Mouse (Mus musculus) heart, embryonic 12.5 days (tissue): ENCODE measurements around the gene Smchd1. TPM values are rescaled to one million over a fixed set of nuclear protein-coding genes. Genes with fewer than 3 reads are reported as not detected.
"Not testable (repeated sequence)": the region's sequence is repeated elsewhere in the genome, so short reads cannot be mapped to it uniquely, and the experiment has no call there.

Experiments used
- ATAC-seq: fragments of 200-750 bp; cut with Nextera tagmentation; 2 replicates; pipeline ENCODE4 v1.8.0; 2017; ENCODE audit warnings: moderate TSS enrichment, moderate library complexity; ENCODE audit not compliant: insufficient number of reproducible peaks, low FRiP score
- H3K27ac ChIP-seq: fragments of 300-500 bp; sonication (generic); 2 replicates; pipeline ENCODE4 v1.5.1; 2016; ENCODE audit warnings: mild to moderate bottlenecking, moderate library complexity; ENCODE audit not compliant: poor library complexity, severe bottlenecking
- H3K27me3 ChIP-seq: fragments of 300-500 bp; sonication (generic); replicated peaks from 2 replicates; pipeline ENCODE4 v1.6.1; 2016; ENCODE audit warnings: mild to moderate bottlenecking, moderate library complexity
- H3K36me3 ChIP-seq: fragments of 300-500 bp; sonication (generic); 2 replicates; pipeline ENCODE4 v1.6.1; 2016; ENCODE audit warnings: mild to moderate bottlenecking, moderate library complexity
- H3K4me1 ChIP-seq: fragments of 300-500 bp; sonication (generic); replicated peaks from 2 replicates; pipeline ENCODE4 v1.6.1; 2016; ENCODE audit warnings: mild to moderate bottlenecking
- H3K4me2 ChIP-seq: fragments of 300-500 bp; sonication (generic); 2 replicates; pipeline ENCODE4 v1.6.1; 2016; ENCODE audit warnings: mild to moderate bottlenecking, moderate library complexity
- H3K4me3 ChIP-seq: fragments of 300-500 bp; sonication (generic); 2 replicates; pipeline ENCODE4 v1.5.1; 2016; ENCODE audit warnings: mild to moderate bottlenecking
- H3K9ac ChIP-seq: fragments of 300-500 bp; sonication (generic); 2 replicates; pipeline ENCODE4 v1.6.1; 2016; ENCODE audit warnings: mild to moderate bottlenecking, moderate library complexity
- H3K9me3 ChIP-seq: fragments of 300-500 bp; sonication (generic); replicated peaks from 2 replicates; pipeline ENCODE4 v1.6.1; 2016; ENCODE audit warnings: mild to moderate bottlenecking, moderate library complexity
- WGBS: fragments of 180-500 bp; shearing (Covaris S2); methylation state at CpG from one replicate; pipeline ENCODE4 v1.1.7; 2016; 5-methylcytosine and 5-hydroxymethylcytosine counted together
- polyA plus RNA-seq: library from polyadenylated mRNA; unstranded; fragments of >200 nt; fragmentation: Nextera tagmentation; extraction: Ambion mirVana; gene quantifications from 2 replicates; pipeline ENCODE4 v1.2.1, GENCODE M21; 2016

Smchd1 gene
- polyA plus RNA-seq, 1 experiment from 2014 or later = 46.0 TPM

GRCm38 (mm10) chr17:71483418-71484060 is 8.4 kb upstream of the Smchd1 start:
- Histone ChIP-seq H3K9me3 (no peaks in the 10 kb centered on the region), H3K4me2 (no peak overlapping the region), H3K27me3 (no peaks in the 10 kb centered on the region), H3K36me3 (no peaks in the 10 kb centered on the region), H3K27ac (no peak overlapping the region), H3K4me3 (no peak overlapping the region), H3K4me1 (peaks cover 11% of the 10 kb centered on the region; the same call in 1 of the 2 replicates), H3K9ac (no peak overlapping the region)
- 84% methylated on average over 7 of the region's 7 CpGs for WGBS
- no peak for ATAC-seq

- Histone ChIP-seq H3K9me3 (no peaks in the 10 kb centered on the region), H3K4me2 (no peak overlapping the region), H3K27ac (no peak overlapping the region), H3K4me1 (0 out of 2 replicates have a peak, but pooled peaks cover 7% of the 10 kb centered on the region), H3K36me3 (no peaks in the 10 kb centered on the region), H3K27me3 (no peaks in the 10 kb centered on the region), H3K9ac (no peak overlapping the region), H3K4me3 (no peak overlapping the region)
- WGBS = 57% methylated on average over 5 of the region's 5 CpGs
- ATAC-seq = no peak
These were observed 4.3 kb upstream of the Smchd1 start for GRCm38 (mm10) chr17:71479381-71479901.

GRCm38 (mm10) chr17:71477481-71477880 is 2.3 kb upstream of the Smchd1 start:
- peaks cover 14% of the 10 kb centered on the region for H3K4me1 ChIP-seq
- H3K4me2 ChIP-seq = no peak overlapping the region
- no peaks in the 10 kb centered on the region for H3K36me3 ChIP-seq
- ATAC-seq = no peak
- no peak overlapping the region for H3K27ac ChIP-seq
- H3K4me3 ChIP-seq = no peak overlapping the region
- no peaks in the 10 kb centered on the region for H3K27me3 ChIP-seq
- 92% methylated on average over 8 of the region's 8 CpGs for WGBS
- no peaks in the 10 kb centered on the region for H3K9me3 ChIP-seq
- H3K9ac ChIP-seq = no peak overlapping the region

- Histone ChIP-seq H3K27me3 (no peaks in the 10 kb centered on the region), H3K36me3 (no peaks in the 10 kb centered on the region), H3K9me3 (no peaks in the 10 kb centered on the region), H3K4me3 (peak overlapping the region; percentile 82; the same call in 1 of the 2 replicates), H3K4me2 (peak overlapping the region; percentile 84), H3K27ac (no peak overlapping the region), H3K9ac (peak overlapping the region; percentile 90; the same call in 1 of the 2 replicates), H3K4me1 (peaks cover 17% of the 10 kb centered on the region)
- no peak for ATAC-seq
- WGBS = 79% methylated on average over 7 of the region's 7 CpGs
These were observed 1.3 kb upstream of the Smchd1 start for GRCm38 (mm10) chr17:71476346-71477020.

GRCm38 (mm10) chr17:71475705-71476089 is 554 bp upstream of the Smchd1 start:
- ATAC-seq = peak; percentile 80
- Histone ChIP-seq H3K36me3 (no peaks in the 10 kb centered on the region), H3K9me3 (no peaks in the 10 kb centered on the region), H3K9ac (peak overlapping the region; percentile 90), H3K4me1 (peaks cover 17% of the 10 kb centered on the region), H3K4me2 (peak overlapping the region; percentile 84), H3K27me3 (no peaks in the 10 kb centered on the region), H3K27ac (peak overlapping the region; percentile 98), H3K4me3 (peak overlapping the region; percentile 82)
- under 1% methylated on average over 31 of the region's 31 CpGs for WGBS

- Histone ChIP-seq H3K4me1 (peaks cover 17% of the 10 kb centered on the region), H3K4me3 (peak overlapping the region; percentile 82), H3K27ac (peak overlapping the region; percentile 98; the same call in 1 of the 2 replicates), H3K9me3 (no peaks in the 10 kb centered on the region), H3K36me3 (no peaks in the 10 kb centered on the region), H3K9ac (peak overlapping the region; percentile 90), H3K27me3 (no peaks in the 10 kb centered on the region), H3K4me2 (peak overlapping the region; percentile 84)
- no peak for ATAC-seq
- 17% methylated on average over 8 of the region's 8 CpGs for WGBS
These were observed 1.0 kb downstream of the Smchd1 start for GRCm38 (mm10) chr17:71474128-71474527.

GRCm38 (mm10) chr17:71471261-71471660 is 3.9 kb downstream of the Smchd1 start:
- 67% methylated on average over 2 of the region's 2 CpGs for WGBS
- Histone ChIP-seq H3K9me3 (no peaks in the 10 kb centered on the region), H3K36me3 (no peaks in the 10 kb centered on the region), H3K4me1 (peaks cover 16% of the 10 kb centered on the region), H3K9ac (no peak overlapping the region), H3K27ac (no peak overlapping the region), H3K27me3 (no peaks in the 10 kb centered on the region), H3K4me2 (no peak overlapping the region), H3K4me3 (no peak overlapping the region)
- ATAC-seq = no peak

GRCm38 (mm10) chr17:71460312-71460711 is 14.8 kb downstream of the Smchd1 start:
- Histone ChIP-seq H3K36me3 (peaks cover 54% of the 10 kb centered on the region), H3K9ac (no peak overlapping the region), H3K27ac (no peak overlapping the region), H3K4me2 (no peak overlapping the region), H3K4me3 (no peak overlapping the region), H3K9me3 (no peaks in the 10 kb centered on the region), H3K4me1 (no peaks in the 10 kb centered on the region), H3K27me3 (no peaks in the 10 kb centered on the region)
- WGBS = 96% methylated on average over 3 of the region's 3 CpGs
- ATAC-seq = no peak

GRCm38 (mm10) chr17:71459818-71460217 is 15.3 kb downstream of the Smchd1 start, which contains the start of gene Gm4707:
Gene Gm4707, minus strand, starts transcription at chr17:71459918.
- Histone ChIP-seq H3K4me3 (no peak within 1 kb of the TSS), H3K27me3 (no peaks in the 10 kb centered on the region), H3K27ac (no peak within 1 kb of the TSS), H3K9me3 (no peaks in the 10 kb centered on the region), H3K4me2 (no peak within 1 kb of the TSS), H3K4me1 (no peaks in the 10 kb centered on the region), H3K9ac (no peak within 1 kb of the TSS), H3K36me3 (peaks cover 56% of the 10 kb centered on the region)
- 92% methylated on average over 2 of the region's 2 CpGs for WGBS
- ATAC-seq = no peak

- not testable (repeated sequence) for H3K4me3 ChIP-seq, ATAC-seq, H3K9me3 ChIP-seq, H3K4me2 ChIP-seq, H3K27ac ChIP-seq, H3K4me1 ChIP-seq, H3K27me3 ChIP-seq, H3K9ac ChIP-seq
- WGBS = 91% methylated on average over 6 of the region's 6 CpGs
- peaks cover 50% of the 10 kb centered on the region for H3K36me3 ChIP-seq
These were observed 17.8 kb downstream of the Smchd1 start for GRCm38 (mm10) chr17:71457361-71457760.

GRCm38 (mm10) chr17:71445191-71445590 is 30.0 kb downstream of the Smchd1 start:
- Histone ChIP-seq H3K4me2 (no peak overlapping the region), H3K27me3 (no peaks in the 10 kb centered on the region), H3K27ac (no peak overlapping the region), H3K36me3 (peaks cover 39% of the 10 kb centered on the region), H3K4me1 (no peaks in the 10 kb centered on the region), H3K9me3 (0 out of 2 replicates have a peak, but pooled peaks cover 3% of the 10 kb centered on the region), H3K4me3 (no peak overlapping the region), H3K9ac (no peak overlapping the region)
- ATAC-seq = no peak
- 87% methylated on average over 6 of the region's 6 CpGs for WGBS
